Mouse (Mus musculus): ENCODE results near the gene Ldhc. TPM values are rescaled to one million over a fixed set of nuclear protein-coding genes. Genes with fewer than 3 reads are reported as not detected.
"Not testable (repeated sequence)": the region's sequence is repeated elsewhere in the genome, so short reads cannot be mapped to it uniquely, and the experiment has no call there.

The Ldhc gene
- polyA plus RNA-seq, 1 experiment from 2014 or later: 0.13 TPM

GRCm38 (mm10) chr7:46880992-46881391 is 20.0 kb downstream of the Ldhc start:
- 91% methylated on average over 2 of the region's 2 CpGs for WGBS
- no peak for DNase-seq (ENCODE audit: low spot score)
- Histone ChIP-seq H3K36me3 (peaks cover 20% of the 10 kb centered on the region), H3K4me3 (no peak overlapping the region), H3K27ac (no peak overlapping the region), H3K9me3 (no peaks in the 10 kb centered on the region), H3K4me1 (no peaks in the 10 kb centered on the region), H3K27me3 (ENCODE audit: insufficient read depth, poor library complexity, severe bottlenecking) (no peaks in the 10 kb centered on the region)

- H3K9me3 ChIP-seq; DNase-seq (ENCODE audit: low spot score); H3K27ac ChIP-seq; H3K27me3 ChIP-seq (ENCODE audit: insufficient read depth, poor library complexity, severe bottlenecking); H3K4me3 ChIP-seq; H3K4me1 ChIP-seq: not testable (repeated sequence)
- peaks cover 30% of the 10 kb centered on the region for H3K36me3 ChIP-seq
- 80% methylated on average over 8 of the region's 8 CpGs for WGBS
Observed at GRCm38 (mm10) chr7:46881941-46882340, 20.9 kb downstream of the Ldhc start.

GRCm38 (mm10) chr7:46883304-46883703 is 22.3 kb downstream of the Ldhc start:
- no peaks in the 10 kb centered on the region for H3K27me3 ChIP-seq (ENCODE audit: insufficient read depth, poor library complexity, severe bottlenecking)
- 74% methylated on average over 3 of the region's 3 CpGs for WGBS
- peaks cover 43% of the 10 kb centered on the region for H3K36me3 ChIP-seq
- DNase-seq (ENCODE audit: low spot score): no peak
- H3K4me3 ChIP-seq: no peak overlapping the region
- no peaks in the 10 kb centered on the region for H3K4me1 ChIP-seq
- H3K27ac ChIP-seq: no peak overlapping the region
- H3K9me3 ChIP-seq: no peaks in the 10 kb centered on the region

GRCm38 (mm10) chr7:46895511-46895910 is 34.5 kb downstream of the Ldhc start:
- WGBS: 87% methylated on average over 3 of the region's 3 CpGs
- Histone ChIP-seq H3K4me1 (no peaks in the 10 kb centered on the region), H3K27me3 (ENCODE audit: insufficient read depth, poor library complexity, severe bottlenecking) (no peaks in the 10 kb centered on the region), H3K4me3 (no peak overlapping the region), H3K27ac (no peak overlapping the region), H3K9me3 (no peaks in the 10 kb centered on the region), H3K36me3 (peaks cover 92% of the 10 kb centered on the region)
- DNase-seq (ENCODE audit: low spot score): no peak

GRCm38 (mm10) chr7:46899343-46899742 is 38.3 kb downstream of the Ldhc start:
- no peak overlapping the region for H3K27ac ChIP-seq
- WGBS: 79% methylated on average over 3 of the region's 3 CpGs
- H3K4me3 ChIP-seq: no peak overlapping the region
- H3K27me3 ChIP-seq (ENCODE audit: insufficient read depth, poor library complexity, severe bottlenecking): no peaks in the 10 kb centered on the region
- H3K4me1 ChIP-seq: no peaks in the 10 kb centered on the region
- H3K36me3 ChIP-seq: peaks cover 92% of the 10 kb centered on the region
- H3K9me3 ChIP-seq: no peaks in the 10 kb centered on the region
- DNase-seq (ENCODE audit: low spot score): no peak

- Histone ChIP-seq H3K36me3 (peaks cover 70% of the 10 kb centered on the region), H3K27me3 (ENCODE audit: insufficient read depth, poor library complexity, severe bottlenecking) (no peaks in the 10 kb centered on the region), H3K27ac (no peak overlapping the region), H3K4me3 (no peak overlapping the region), H3K4me1 (no peaks in the 10 kb centered on the region), H3K9me3 (no peaks in the 10 kb centered on the region)
- 95% methylated on average over 3 of the region's 3 CpGs for WGBS
- DNase-seq (ENCODE audit: low spot score): no peak
Observed at GRCm38 (mm10) chr7:46911250-46911649, 50.2 kb downstream of the Ldhc start.

GRCm38 (mm10) chr7:46916376-46916775 is 55.4 kb downstream of the Ldhc start:
- Histone ChIP-seq H3K9me3 (no peaks in the 10 kb centered on the region), H3K36me3 (peaks cover 28% of the 10 kb centered on the region), H3K27ac (no peak overlapping the region), H3K27me3 (ENCODE audit: insufficient read depth, poor library complexity, severe bottlenecking) (no peaks in the 10 kb centered on the region), H3K4me1 (peaks cover 22% of the 10 kb centered on the region; the same call in 1 of the 2 replicates), H3K4me3 (no peak overlapping the region)
- WGBS: 88% methylated on average over 3 of the region's 3 CpGs
- no peak for DNase-seq (ENCODE audit: low spot score)

- WGBS: 13% methylated on average over 13 of the region's 13 CpGs
- Histone ChIP-seq H3K4me1 (peaks cover 22% of the 10 kb centered on the region; the same call in 1 of the 2 replicates), H3K27me3 (ENCODE audit: insufficient read depth, poor library complexity, severe bottlenecking) (no peaks in the 10 kb centered on the region), H3K36me3 (peaks cover 14% of the 10 kb centered on the region), H3K9me3 (no peaks in the 10 kb centered on the region), H3K27ac (peak overlapping the region; percentile 98), H3K4me3 (peak overlapping the region; percentile 79)
- no peak for DNase-seq (ENCODE audit: low spot score)
Observed at GRCm38 (mm10) chr7:46918678-46919371, 57.8 kb downstream of the Ldhc start.

GRCm38 (mm10) chr7:46919551-46920176 is 58.7 kb downstream of the Ldhc start, which contains the start of gene Tsg101:
Gene Tsg101, minus strand, starts transcription at chr7:46919969.
- WGBS: under 1% methylated on average over 74 of the region's 75 CpGs
- no peaks in the 10 kb centered on the region for H3K27me3 ChIP-seq (ENCODE audit: insufficient read depth, poor library complexity, severe bottlenecking)
- peaks cover 14% of the 10 kb centered on the region for H3K36me3 ChIP-seq
- peak within 1 kb of the TSS; percentile 98 for H3K27ac ChIP-seq
- peaks cover 22% of the 10 kb centered on the region; the same call in 1 of the 2 replicates for H3K4me1 ChIP-seq
- peak; percentile 95 for DNase-seq (ENCODE audit: low spot score)
- H3K4me3 ChIP-seq: peak within 1 kb of the TSS; percentile 79
- H3K9me3 ChIP-seq: no peaks in the 10 kb centered on the region

- H3K4me3 ChIP-seq: no peak overlapping the region
- H3K27me3 ChIP-seq (ENCODE audit: insufficient read depth, poor library complexity, severe bottlenecking): no peaks in the 10 kb centered on the region
- peaks cover 4% of the 10 kb centered on the region for H3K36me3 ChIP-seq
- no peaks in the 10 kb centered on the region for H3K9me3 ChIP-seq
- H3K4me1 ChIP-seq: peaks cover 18% of the 10 kb centered on the region; the same call in 1 of the 2 replicates
- H3K27ac ChIP-seq: no peak overlapping the region
- WGBS: 83% methylated on average over 4 of the region's 4 CpGs
- no peak for DNase-seq (ENCODE audit: low spot score)
Observed at GRCm38 (mm10) chr7:46922075-46922474, 61.1 kb downstream of the Ldhc start.

Other genes starting within 250 kb of the Ldhc start
- gene Sergef, start 221.4 kb upstream of the Ldhc start, polyA plus RNA-seq (2016; fragmentation: Nextera tagmentation; extraction: Ambion mirVana): 12.0 and 12.5 TPM in 2 replicates
- gene Tph1, start 188.7 kb upstream of the Ldhc start, polyA plus RNA-seq (2016; fragmentation: Nextera tagmentation; extraction: Ambion mirVana): 0.19 TPM in 1 of 2 replicates, not detected in the other
- 18.7 and 26.4 TPM in 2 replicates for gene Saal1, start 150.5 kb upstream of the Ldhc start, polyA plus RNA-seq (2016; fragmentation: Nextera tagmentation; extraction: Ambion mirVana)
- gene Saa3, start 145.5 kb upstream of the Ldhc start, polyA plus RNA-seq (2016; fragmentation: Nextera tagmentation; extraction: Ambion mirVana): 0.21 TPM in 1 of 2 replicates, not detected in the other
- gene Saa4, start 128.6 kb upstream of the Ldhc start, polyA plus RNA-seq (2016; fragmentation: Nextera tagmentation; extraction: Ambion mirVana): 0.14 TPM in 1 of 2 replicates, not detected in the other
- 2.7 TPM in 1 of 2 replicates, not detected in the other for gene Saa1, start 118.2 kb upstream of the Ldhc start, polyA plus RNA-seq (2016; fragmentation: Nextera tagmentation; extraction: Ambion mirVana)
- 0.32 and 2.5 TPM in 2 replicates for gene Saa2, start 109.4 kb upstream of the Ldhc start, polyA plus RNA-seq (2016; fragmentation: Nextera tagmentation; extraction: Ambion mirVana)
- 13.9 and 14.5 TPM in 2 replicates for gene Hps5, start 65.1 kb upstream of the Ldhc start, polyA plus RNA-seq (2016; fragmentation: Nextera tagmentation; extraction: Ambion mirVana)
- 40.6 and 45.1 TPM in 2 replicates for gene Gtf2h1, start 65.1 kb upstream of the Ldhc start, polyA plus RNA-seq (2016; fragmentation: Nextera tagmentation; extraction: Ambion mirVana)
- 4,161 and 4,393 TPM in 2 replicates for gene Ldha, start 19.7 kb upstream of the Ldhc start, polyA plus RNA-seq (2016; fragmentation: Nextera tagmentation; extraction: Ambion mirVana)
- gene Tsg101, start 58.8 kb downstream of the Ldhc start, polyA plus RNA-seq (2016; fragmentation: Nextera tagmentation; extraction: Ambion mirVana): 198 and 215 TPM in 2 replicates
- 8.3 and 9.0 TPM in 2 replicates for gene Uevld, start 97.3 kb downstream of the Ldhc start, polyA plus RNA-seq (2016; fragmentation: Nextera tagmentation; extraction: Ambion mirVana)
- not detected in 2 replicates for gene Gm9999, start 122.4 kb downstream of the Ldhc start, polyA plus RNA-seq (2016; fragmentation: Nextera tagmentation; extraction: Ambion mirVana)
- gene Spty2d1, start 147.2 kb downstream of the Ldhc start, polyA plus RNA-seq (2016; fragmentation: Nextera tagmentation; extraction: Ambion mirVana): 14.4 and 15.6 TPM in 2 replicates
- gene Tmem86a, start 189.4 kb downstream of the Ldhc start, polyA plus RNA-seq (2016; fragmentation: Nextera tagmentation; extraction: Ambion mirVana): 14.8 and 19.9 TPM in 2 replicates

Measured in heart, embryonic 10.5 days (tissue).